Comparison of ENCODE assay signal across 8 mouse cellular contexts in the genomic region with DNA sequence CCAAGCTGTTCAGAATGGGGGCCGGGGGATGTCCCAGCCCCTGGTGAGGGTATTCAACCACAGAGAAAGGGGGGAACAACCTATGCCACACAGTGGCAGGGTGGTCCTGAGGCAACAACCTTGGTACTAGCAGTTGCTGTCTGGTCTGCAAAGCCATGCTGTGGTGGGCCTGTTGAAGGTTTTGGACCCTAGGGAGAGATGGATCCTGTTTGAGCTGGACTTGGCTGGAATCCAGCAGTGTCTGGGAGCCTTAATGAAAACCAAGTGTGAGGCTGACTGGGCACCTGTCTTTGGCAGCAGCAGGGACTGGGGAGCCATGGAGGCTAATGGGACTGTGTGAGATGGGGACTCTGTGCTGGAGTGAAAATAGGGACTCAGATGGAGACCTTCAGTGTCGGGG. TPM values are rescaled to one million over a fixed set of nuclear protein-coding genes. Genes with fewer than 3 reads are reported as not detected.
DNase-seq lines count a peak whose midpoint lies in the region; ATAC-seq lines count a peak whose summit lies in the region.

No protein-coding gene starts in this region.

- DNase-seq in gastrocnemius, postnatal 10 days, result peak; percentile 37
- DNase-seq in gastrocnemius, postnatal 36 days, result no peak
- no peak for DNase-seq in forebrain, embryonic 10.5 days (ENCODE audit: extremely low spot score, low spot score)
- no peak for DNase-seq in gastrocnemius, postnatal 4 days (ENCODE audit: low spot score in 2 of 2)

- H3K27ac ChIP-seq in forebrain, embryonic 10.5 days, result peak overlapping the region; percentile 71
- H3K27ac ChIP-seq in hindbrain, embryonic 16.5 days (ENCODE audit: low read depth, low read length), result peak overlapping the region; percentile 61; the same call in 1 of the 2 replicates
- peak overlapping the region; percentile 34 for H3K27ac ChIP-seq in lung, embryonic 15.5 days
- H3K27ac ChIP-seq in stomach, embryonic 14.5 days (ENCODE audit: low read length), result no peak overlapping the region

- H3K27me3 ChIP-seq in forebrain, embryonic 10.5 days (ENCODE audit: poor library complexity, severe bottlenecking), result peaks cover 25% of the 10 kb centered on the region
- no peaks in the 10 kb centered on the region; the same call in 1 of the 2 replicates for H3K27me3 ChIP-seq in hindbrain, embryonic 16.5 days (replicated peaks; ENCODE audit: control insufficient read depth, insufficient read depth, low read length)
- peaks cover 6% of the 10 kb centered on the region; the same call in 1 of the 2 replicates for H3K27me3 ChIP-seq in lung, embryonic 15.5 days
- no peaks in the 10 kb centered on the region for H3K27me3 ChIP-seq in stomach, embryonic 14.5 days (ENCODE audit: control insufficient read depth, insufficient read depth, low read length)

- intact Hi-C loops in gastrocnemius, postnatal 36 days (cut with DNase I), result loop anchor here (2.0 kb wide), 1 partner anchor 155 kb away; no protein-coding TSS in a partner anchor

- H3K36me3 ChIP-seq in forebrain, embryonic 10.5 days (replicated peaks), result no peaks in the 10 kb centered on the region
- no peaks in the 10 kb centered on the region for H3K36me3 ChIP-seq in hindbrain, embryonic 16.5 days (ENCODE audit: control insufficient read depth, insufficient read depth, low read length)
- H3K36me3 ChIP-seq in lung, embryonic 15.5 days, result no peaks in the 10 kb centered on the region
- no peaks in the 10 kb centered on the region for H3K36me3 ChIP-seq in stomach, embryonic 14.5 days (ENCODE audit: control insufficient read depth, insufficient read depth, low read length)

- H3K9me3 ChIP-seq in forebrain, embryonic 10.5 days, result no peaks in the 10 kb centered on the region
- no peaks in the 10 kb centered on the region for H3K9me3 ChIP-seq in hindbrain, embryonic 16.5 days (ENCODE audit: control insufficient read depth, low read length)
- no peaks in the 10 kb centered on the region for H3K9me3 ChIP-seq in lung, embryonic 15.5 days
- no peaks in the 10 kb centered on the region for H3K9me3 ChIP-seq in stomach, embryonic 14.5 days (ENCODE audit: control insufficient read depth, low read depth, low read length)

- H3K9ac ChIP-seq in hindbrain, embryonic 16.5 days (ENCODE audit: low read depth, low read length), result peak overlapping the region; percentile 41
- peak overlapping the region; percentile 30 for H3K9ac ChIP-seq in lung, embryonic 15.5 days
- H3K9ac ChIP-seq in stomach, embryonic 14.5 days (replicated peaks; ENCODE audit: low read depth, low read length), result no peak overlapping the region

- H3K4me1 ChIP-seq in forebrain, embryonic 10.5 days, result peaks cover 35% of the 10 kb centered on the region
- peaks cover 20% of the 10 kb centered on the region for H3K4me1 ChIP-seq in hindbrain, embryonic 16.5 days (ENCODE audit: control insufficient read depth, insufficient read depth, low read depth, low read length)
- peaks cover 50% of the 10 kb centered on the region for H3K4me1 ChIP-seq in lung, embryonic 15.5 days
- peaks cover 23% of the 10 kb centered on the region for H3K4me1 ChIP-seq in stomach, embryonic 14.5 days (ENCODE audit: control insufficient read depth, insufficient read depth, low read length)

- peak; percentile 40 for ATAC-seq in hindbrain, embryonic 16.5 days
- ATAC-seq in lung, embryonic 15.5 days (ENCODE audit: borderline replicate concordance, extremely low read depth, low FRiP score, low TSS enrichment), result 0 out of 2 replicates have a peak, but pooled peaks have one; percentile 1
- ATAC-seq in stomach, embryonic 14.5 days (ENCODE audit: insufficient number of reproducible peaks, insufficient read depth, low FRiP score, low read depth), result 0 out of 2 replicates have a peak, but pooled peaks have one; percentile 16
- no peak for ATAC-seq in megakaryocyte, adult 5-6 weeks (ENCODE audit: poor library complexity, severe bottlenecking)

- H3K4me2 ChIP-seq in hindbrain, embryonic 16.5 days (ENCODE audit: low read length), result peak overlapping the region; percentile 32
- peak overlapping the region; percentile 48 for H3K4me2 ChIP-seq in lung, embryonic 15.5 days
- H3K4me2 ChIP-seq in stomach, embryonic 14.5 days (replicated peaks; ENCODE audit: low read depth, low read length), result 0 out of 2 replicates have a peak overlapping the region, but pooled peaks have one; percentile 3

- peak overlapping the region; percentile 22 for H3K4me3 ChIP-seq in forebrain, embryonic 10.5 days
- H3K4me3 ChIP-seq in hindbrain, embryonic 16.5 days (ENCODE audit: low read length), result peak overlapping the region; percentile 4; the same call in 1 of the 2 replicates
- H3K4me3 ChIP-seq in lung, embryonic 15.5 days, result peak overlapping the region; percentile 27
- H3K4me3 ChIP-seq in stomach, embryonic 14.5 days (ENCODE audit: low read depth, low read length), result no peak overlapping the region

- WGBS in forebrain, embryonic 10.5 days, result 81% methylated on average over 2 of the region's 2 CpGs
- WGBS in hindbrain, embryonic 16.5 days, result 48% methylated on average over 2 of the region's 2 CpGs
- WGBS in lung, embryonic 15.5 days, result 42% methylated on average over 2 of the region's 2 CpGs
- WGBS in stomach, embryonic 14.5 days, result 63% methylated on average over 2 of the region's 2 CpGs

RNA-seq across cellular contexts. Expression of gene Adamtsl2, which starts 0.5 kb away (rescaled TPM):
- 1 to 10 TPM; 3.1 to 4.8 TPM for total RNA-seq in gastrocnemius, postnatal 10 days (2021)
- total RNA-seq in gastrocnemius, postnatal 36 days (2021), result 10 to 100 TPM in 1 of 2 experiments, 1 to 10 TPM in 1; 7.7 to 10.4 TPM
- 3.8 and 5.3 TPM in 2 replicates for polyA plus RNA-seq in forebrain, embryonic 10.5 days (2016; fragmentation: Nextera tagmentation; extraction: Ambion mirVana)
- 9.6 and 11.8 TPM in 2 replicates for polyA plus RNA-seq in hindbrain, embryonic 16.5 days (2015; fragmentation: Nextera tagmentation; extraction: Ambion mirVana)
- 20.5 and 27.4 TPM in 2 replicates for polyA plus RNA-seq in lung, embryonic 15.5 days (2015; fragmentation: Nextera tagmentation; extraction: Ambion mirVana)
- polyA plus RNA-seq in stomach, embryonic 14.5 days (2014; fragmentation: Nextera tagmentation; extraction: Ambion mirVana), result 2.1 and 3.2 TPM in 2 replicates
- total RNA-seq in megakaryocyte, adult 5-6 weeks (2015), result not detected in 2 replicates
- not detected in 2 replicates for total RNA-seq in megakaryocyte, adult 5-6 weeks (2017)
- 1 to 10 TPM; 2.5 to 4.6 TPM for total RNA-seq in gastrocnemius, postnatal 4 days (2021)

RNA-seq across cellular contexts. Expression of gene Mymk, which starts 7.7 kb away (rescaled TPM):
- 10 to 100 TPM; 51.6 to 58.5 TPM for total RNA-seq in gastrocnemius, postnatal 10 days (2021)
- 1 to 10 TPM; 2.0 to 5.7 TPM for total RNA-seq in gastrocnemius, postnatal 36 days (2021)
- not detected in 2 replicates for polyA plus RNA-seq in forebrain, embryonic 10.5 days (2016; fragmentation: Nextera tagmentation; extraction: Ambion mirVana)
- 0.21 and 3.5 TPM in 2 replicates for polyA plus RNA-seq in hindbrain, embryonic 16.5 days (2015; fragmentation: Nextera tagmentation; extraction: Ambion mirVana)
- polyA plus RNA-seq in lung, embryonic 15.5 days (2015; fragmentation: Nextera tagmentation; extraction: Ambion mirVana), result 0.49 and 0.76 TPM in 2 replicates
- not detected in 2 replicates for polyA plus RNA-seq in stomach, embryonic 14.5 days (2014; fragmentation: Nextera tagmentation; extraction: Ambion mirVana)
- not detected in 2 replicates for total RNA-seq in megakaryocyte, adult 5-6 weeks (2015)
- not detected in 2 replicates for total RNA-seq in megakaryocyte, adult 5-6 weeks (2017)
- total RNA-seq in gastrocnemius, postnatal 4 days (2021), result 100 to 1,000 TPM; 111 to 118 TPM

RNA-seq across cellular contexts. Expression of gene Slc2a6, which starts 51.9 kb away (rescaled TPM):
- under 1 TPM; 0.16 to 0.27 TPM for total RNA-seq in gastrocnemius, postnatal 10 days (2021)
- total RNA-seq in gastrocnemius, postnatal 36 days (2021), result not detected
- polyA plus RNA-seq in forebrain, embryonic 10.5 days (2016; fragmentation: Nextera tagmentation; extraction: Ambion mirVana), result 1.6 and 2.1 TPM in 2 replicates
- polyA plus RNA-seq in hindbrain, embryonic 16.5 days (2015; fragmentation: Nextera tagmentation; extraction: Ambion mirVana), result 18.0 and 21.6 TPM in 2 replicates
- 0.48 and 0.77 TPM in 2 replicates for polyA plus RNA-seq in lung, embryonic 15.5 days (2015; fragmentation: Nextera tagmentation; extraction: Ambion mirVana)
- polyA plus RNA-seq in stomach, embryonic 14.5 days (2014; fragmentation: Nextera tagmentation; extraction: Ambion mirVana), result 0.84 and 1.7 TPM in 2 replicates
- 23.0 and 23.3 TPM in 2 replicates for total RNA-seq in megakaryocyte, adult 5-6 weeks (2015)
- total RNA-seq in megakaryocyte, adult 5-6 weeks (2017), result 39.1 and 40.0 TPM in 2 replicates
- under 1 TPM; 0.32 to 0.49 TPM for total RNA-seq in gastrocnemius, postnatal 4 days (2021)

Comparison
In these comparisons a context has a peak if more than half of its experiments do, and no peak if none do; other contexts are left out.
1. RNA of gene Mymk, which starts 7.7 kb away (total RNA-seq): 111 to 118 TPM in gastrocnemius, postnatal 4 days and 51.6 to 58.5 TPM in gastrocnemius, postnatal 10 days; 2.0 to 5.7 TPM in gastrocnemius, postnatal 36 days and not detected in megakaryocyte, adult 5-6 weeks; every median in the first group is over 4 times any median in the second.
2. RNA of gene Slc2a6, which starts 51.9 kb away (total RNA-seq): 23.0 to 40.0 TPM in megakaryocyte, adult 5-6 weeks; 0.32 to 0.49 TPM in gastrocnemius, postnatal 4 days, 0.16 to 0.27 TPM in gastrocnemius, postnatal 10 days and not detected in gastrocnemius, postnatal 36 days; every median in the first group is over 10 times any median in the second.
3. Peak in every context shown above with its lines, with median percentiles within 50 percentile points of each other: H3K4me2 ChIP-seq.